Mouse (Mus musculus): ENCODE measurements around the gene 2210408I21Rik. TPM values are rescaled to one million over a fixed set of nuclear protein-coding genes. Genes with fewer than 3 reads are reported as not detected.

Gene 2210408I21Rik
- polyA plus RNA-seq, 1 experiment, result not detected

DNA sequence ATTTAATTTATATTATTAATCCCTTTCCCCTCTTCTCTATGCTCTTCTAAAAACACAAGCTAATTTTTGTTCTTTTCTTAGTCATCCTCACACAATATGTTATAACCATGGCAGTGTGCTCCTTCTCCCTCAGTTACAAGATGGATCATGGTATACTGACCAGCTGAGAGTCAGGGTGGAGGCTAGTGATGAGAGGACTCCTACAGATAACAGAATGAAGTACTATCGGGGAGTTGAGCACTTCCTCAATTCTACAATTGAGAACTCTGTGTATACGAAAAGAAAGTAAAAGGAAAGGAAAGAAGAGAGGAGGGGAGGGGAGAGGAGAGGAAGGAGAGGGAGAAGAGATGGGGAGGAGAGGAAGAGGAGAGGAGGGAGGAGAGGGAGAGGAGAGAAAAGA, 206.8 kb downstream of the 2210408I21Rik start:
- H3K27ac ChIP-seq (ENCODE audit: insufficient read depth, low read depth, low read length), result no peak overlapping the region
- H3K4me3 ChIP-seq (ENCODE audit: insufficient read depth, low read depth, low read length), result no peak overlapping the region
- H3K4me1 ChIP-seq (ENCODE audit: control insufficient read depth, insufficient read depth, low read length), result no peaks in the 10 kb centered on the region
- WGBS, result 85% methylated on average over 2 of the region's 2 CpGs
- TF ChIP-seq CTCF (IDR thresholded peaks at IDR 0.05; ENCODE audit: insufficient read depth, low read depth, low read length), result no peak
- no peak for TF ChIP-seq POLR2A (IDR thresholded peaks at IDR 0.05; ENCODE audit: insufficient read depth, low read depth, low read length)

DNA sequence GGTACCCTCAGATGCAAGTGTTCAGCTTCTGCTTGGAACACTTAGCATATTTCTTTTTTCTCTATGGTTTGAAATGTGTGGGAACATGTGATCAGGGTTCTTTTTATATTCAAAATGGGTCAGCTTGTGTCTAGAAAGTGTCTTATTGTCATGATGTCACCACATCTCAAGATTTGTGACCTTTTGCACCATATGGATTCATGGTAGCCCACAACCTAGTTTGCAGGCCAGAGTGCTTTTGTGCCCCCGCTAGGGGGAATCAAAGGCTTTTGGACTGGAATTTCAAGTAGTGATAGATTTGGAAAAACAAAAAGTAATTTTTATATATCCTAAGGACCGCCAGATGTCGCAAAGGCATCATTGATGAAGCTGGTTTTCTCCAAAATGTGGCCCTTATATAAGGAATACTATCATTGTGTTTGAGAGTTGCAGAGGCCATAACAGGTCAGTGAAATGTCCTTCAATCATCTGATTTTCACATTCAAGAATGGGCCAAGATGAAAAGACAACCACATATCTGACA, 250.2 kb downstream of the 2210408I21Rik start:
- WGBS, result 91% methylated on average over 3 of the region's 3 CpGs

DNA sequence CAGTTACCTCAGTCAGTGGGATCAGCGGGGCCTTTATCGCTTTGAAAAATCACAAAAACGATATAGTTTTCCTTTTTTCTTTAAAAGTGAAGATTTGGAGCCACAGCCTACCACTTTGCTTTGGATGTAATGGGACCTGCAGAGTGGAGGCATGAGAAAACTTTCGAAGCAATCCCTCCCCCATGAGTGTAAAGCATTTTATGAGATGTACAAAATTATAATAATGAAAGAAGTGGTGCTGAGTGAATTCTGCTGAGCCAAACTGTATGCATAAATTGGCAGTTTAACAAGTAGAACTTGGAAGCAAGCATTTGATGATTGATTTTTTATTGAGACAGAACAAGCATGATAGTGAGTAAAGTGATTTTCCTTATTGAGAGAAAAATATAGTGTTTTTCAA, 250.7 kb downstream of the 2210408I21Rik start:
- no peak overlapping the region for H3K4me3 ChIP-seq (ENCODE audit: insufficient read depth, low read depth, low read length)
- no peak overlapping the region for H3K27ac ChIP-seq (ENCODE audit: insufficient read depth, low read depth, low read length)
- H3K4me1 ChIP-seq (ENCODE audit: control insufficient read depth, insufficient read depth, low read length), result no peaks in the 10 kb centered on the region
- TF ChIP-seq CTCF (IDR thresholded peaks at IDR 0.05; ENCODE audit: insufficient read depth, low read depth, low read length) (no peak), POLR2A (IDR thresholded peaks at IDR 0.05; ENCODE audit: insufficient read depth, low read depth, low read length) (no peak)
- WGBS, result 94% methylated on average over 4 of the region's 4 CpGs

More for the DNA sequence above, 250.2 kb downstream of the 2210408I21Rik start:
- H3K4me1 ChIP-seq (ENCODE audit: control insufficient read depth, insufficient read depth, low read length), result no peaks in the 10 kb centered on the region
- H3K4me3 ChIP-seq (ENCODE audit: insufficient read depth, low read depth, low read length), result no peak overlapping the region
- no peak overlapping the region for H3K27ac ChIP-seq (ENCODE audit: insufficient read depth, low read depth, low read length)
- TF ChIP-seq POLR2A (IDR thresholded peaks at IDR 0.05; ENCODE audit: insufficient read depth, low read depth, low read length) (no peak), CTCF (IDR thresholded peaks at IDR 0.05; ENCODE audit: insufficient read depth, low read depth, low read length) (no peak)

DNA sequence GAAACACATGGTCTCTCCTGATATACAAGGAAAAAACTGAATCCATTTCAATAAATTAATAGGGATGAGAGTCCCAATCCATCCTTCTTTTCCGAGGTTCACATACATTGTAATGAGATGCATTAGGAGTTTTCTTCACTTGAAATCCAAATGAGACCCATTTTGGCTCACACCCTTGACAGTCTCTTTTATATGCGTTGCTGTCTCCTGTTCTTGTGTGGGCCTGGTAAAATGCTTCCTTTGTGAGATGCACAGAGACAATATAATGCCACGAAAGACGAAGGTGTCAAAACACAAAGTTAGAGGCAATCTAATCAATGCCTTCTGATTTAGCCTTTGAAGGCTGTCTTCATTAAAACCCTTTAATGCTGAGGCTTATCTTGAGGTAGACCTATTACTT, 252.8 kb downstream of the 2210408I21Rik start:
- 69% methylated on average over 4 of the region's 4 CpGs for WGBS
- H3K27ac ChIP-seq (ENCODE audit: insufficient read depth, low read depth, low read length), result no peak overlapping the region
- no peaks in the 10 kb centered on the region for H3K4me1 ChIP-seq (ENCODE audit: control insufficient read depth, insufficient read depth, low read length)
- TF ChIP-seq POLR2A (IDR thresholded peaks at IDR 0.05; ENCODE audit: insufficient read depth, low read depth, low read length) (no peak), CTCF (IDR thresholded peaks at IDR 0.05; ENCODE audit: insufficient read depth, low read depth, low read length) (no peak)
- H3K4me3 ChIP-seq (ENCODE audit: insufficient read depth, low read depth, low read length), result no peak overlapping the region

DNA sequence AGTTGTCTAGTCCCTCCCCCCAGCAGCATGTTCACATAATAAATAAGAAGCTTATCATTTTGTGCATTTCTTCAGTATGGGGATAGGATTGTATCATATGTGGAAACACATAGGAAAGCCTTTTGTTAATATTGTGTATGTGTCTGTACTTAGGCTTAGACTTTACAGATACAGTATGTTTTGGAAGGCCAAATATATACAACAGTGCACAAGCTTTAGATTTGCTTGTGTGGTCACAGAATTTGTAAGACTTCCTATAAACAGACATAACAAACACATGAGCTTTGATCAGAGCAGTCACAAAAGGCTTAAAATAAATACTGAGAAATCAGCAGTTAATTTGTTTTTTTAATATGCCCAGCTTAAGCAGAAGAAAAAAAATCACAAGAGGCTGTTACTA, 253.9 kb downstream of the 2210408I21Rik start:
- Histone ChIP-seq H3K4me3 (ENCODE audit: insufficient read depth, low read depth, low read length) (no peak overlapping the region), H3K4me1 (ENCODE audit: control insufficient read depth, insufficient read depth, low read length) (no peaks in the 10 kb centered on the region), H3K27ac (ENCODE audit: insufficient read depth, low read depth, low read length) (no peak overlapping the region)
- TF ChIP-seq POLR2A (IDR thresholded peaks at IDR 0.05; ENCODE audit: insufficient read depth, low read depth, low read length) (no peak), CTCF (IDR thresholded peaks at IDR 0.05; ENCODE audit: insufficient read depth, low read depth, low read length) (no peak)

DNA sequence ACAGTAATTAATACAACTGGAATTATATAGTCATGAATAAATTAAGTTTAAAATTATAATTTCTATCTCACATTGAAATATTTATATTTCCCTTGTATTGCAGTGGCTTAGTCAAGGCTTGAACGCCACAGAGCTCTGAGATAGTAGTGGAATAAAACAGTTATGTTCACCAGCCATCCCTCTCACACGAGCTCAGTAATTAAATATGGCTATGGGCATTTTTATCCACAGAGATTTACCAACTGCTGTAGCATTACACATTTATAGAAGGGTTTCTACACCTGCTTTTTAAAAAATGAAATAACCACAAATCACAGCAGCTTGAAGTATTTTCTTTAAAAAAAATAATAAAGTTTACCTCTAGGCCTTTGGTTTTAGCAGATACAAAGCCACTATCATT, 261.0 kb downstream of the 2210408I21Rik start:
- 65% methylated on average over 2 of the region's 2 CpGs for WGBS
- TF ChIP-seq POLR2A (IDR thresholded peaks at IDR 0.05; ENCODE audit: insufficient read depth, low read depth, low read length) (no peak), CTCF (IDR thresholded peaks at IDR 0.05; ENCODE audit: insufficient read depth, low read depth, low read length) (no peak)
- H3K4me3 ChIP-seq (ENCODE audit: insufficient read depth, low read depth, low read length), result no peak overlapping the region
- H3K27ac ChIP-seq (ENCODE audit: insufficient read depth, low read depth, low read length), result no peak overlapping the region
- H3K4me1 ChIP-seq (ENCODE audit: control insufficient read depth, insufficient read depth, low read length), result no peaks in the 10 kb centered on the region

DNA sequence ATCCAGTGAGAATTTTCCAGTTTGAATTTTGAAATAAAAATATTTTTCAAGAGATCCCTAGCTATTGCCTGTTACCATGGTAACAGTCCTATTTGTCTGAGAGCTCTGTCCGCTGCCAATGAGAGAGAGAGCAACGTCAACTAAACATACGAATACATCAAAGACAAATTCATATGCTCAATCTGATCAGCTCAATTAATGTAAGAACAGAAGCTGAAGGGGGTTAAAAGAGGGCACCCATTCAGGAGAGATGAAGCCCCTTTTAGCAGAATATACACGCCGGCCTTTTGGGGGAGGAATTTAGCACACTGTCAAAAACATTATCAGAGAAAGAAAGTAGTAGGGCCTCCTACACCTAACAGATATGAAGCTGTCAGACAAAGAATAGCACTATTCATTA, 261.6 kb downstream of the 2210408I21Rik start:
- 41% methylated on average over 5 of the region's 5 CpGs for WGBS
- no peak overlapping the region for H3K4me3 ChIP-seq (ENCODE audit: insufficient read depth, low read depth, low read length)
- H3K27ac ChIP-seq (ENCODE audit: insufficient read depth, low read depth, low read length), result no peak overlapping the region
- TF ChIP-seq CTCF (IDR thresholded peaks at IDR 0.05; ENCODE audit: insufficient read depth, low read depth, low read length) (no peak), POLR2A (IDR thresholded peaks at IDR 0.05; ENCODE audit: insufficient read depth, low read depth, low read length) (no peak)
- no peaks in the 10 kb centered on the region for H3K4me1 ChIP-seq (ENCODE audit: control insufficient read depth, insufficient read depth, low read length)

DNA sequence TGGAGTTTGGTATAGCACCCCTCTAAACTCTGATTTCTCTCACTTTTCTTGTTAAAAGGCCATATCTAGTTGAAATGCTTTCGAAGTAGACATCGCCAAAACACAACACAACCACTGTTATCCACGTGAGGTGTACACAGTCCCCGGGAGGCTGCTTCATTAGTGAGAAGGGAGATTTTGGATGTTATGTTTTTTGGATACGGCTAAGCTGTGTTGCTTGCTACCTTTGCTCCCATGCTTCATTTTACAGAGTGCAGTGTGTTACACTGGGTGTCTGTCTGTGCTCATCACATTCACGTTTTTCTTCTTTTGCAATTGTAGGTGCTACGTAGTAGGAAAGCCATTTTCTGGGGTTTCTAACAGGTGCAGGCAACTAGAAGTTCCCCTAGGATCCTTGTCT, 262.3 kb downstream of the 2210408I21Rik start:
- Histone ChIP-seq H3K4me1 (ENCODE audit: control insufficient read depth, insufficient read depth, low read length) (no peaks in the 10 kb centered on the region), H3K27ac (ENCODE audit: insufficient read depth, low read depth, low read length) (no peak overlapping the region), H3K4me3 (ENCODE audit: insufficient read depth, low read depth, low read length) (no peak overlapping the region)
- TF ChIP-seq CTCF (IDR thresholded peaks at IDR 0.05; ENCODE audit: insufficient read depth, low read depth, low read length) (no peak), POLR2A (IDR thresholded peaks at IDR 0.05; ENCODE audit: insufficient read depth, low read depth, low read length) (no peak)
- WGBS, result 68% methylated on average over 7 of the region's 7 CpGs

DNA sequence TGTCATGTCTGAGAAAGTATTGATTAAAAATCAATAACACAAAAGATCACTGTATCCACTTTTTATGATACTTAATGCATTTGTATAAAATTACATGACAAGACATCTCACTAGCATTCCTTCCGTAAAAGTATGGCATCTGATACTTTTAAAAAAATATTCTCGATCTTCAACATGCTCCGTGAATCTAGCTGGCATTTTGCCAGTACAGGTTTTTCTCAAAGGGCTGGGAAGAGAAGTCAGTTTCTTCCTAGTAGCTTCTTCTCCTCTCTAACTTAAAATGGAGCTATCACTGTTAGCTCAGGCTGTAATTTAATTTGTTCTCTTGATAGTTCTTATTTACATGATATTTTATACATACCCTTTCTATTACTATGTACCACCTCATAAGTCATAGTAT, 263.1 kb downstream of the 2210408I21Rik start:
- no peak overlapping the region for H3K4me3 ChIP-seq (ENCODE audit: insufficient read depth, low read depth, low read length)
- TF ChIP-seq CTCF (IDR thresholded peaks at IDR 0.05; ENCODE audit: insufficient read depth, low read depth, low read length) (no peak), POLR2A (IDR thresholded peaks at IDR 0.05; ENCODE audit: insufficient read depth, low read depth, low read length) (no peak)
- 70% methylated on average over 3 of the region's 3 CpGs for WGBS
- H3K27ac ChIP-seq (ENCODE audit: insufficient read depth, low read depth, low read length), result no peak overlapping the region
- H3K4me1 ChIP-seq (ENCODE audit: control insufficient read depth, insufficient read depth, low read length), result no peaks in the 10 kb centered on the region

DNA sequence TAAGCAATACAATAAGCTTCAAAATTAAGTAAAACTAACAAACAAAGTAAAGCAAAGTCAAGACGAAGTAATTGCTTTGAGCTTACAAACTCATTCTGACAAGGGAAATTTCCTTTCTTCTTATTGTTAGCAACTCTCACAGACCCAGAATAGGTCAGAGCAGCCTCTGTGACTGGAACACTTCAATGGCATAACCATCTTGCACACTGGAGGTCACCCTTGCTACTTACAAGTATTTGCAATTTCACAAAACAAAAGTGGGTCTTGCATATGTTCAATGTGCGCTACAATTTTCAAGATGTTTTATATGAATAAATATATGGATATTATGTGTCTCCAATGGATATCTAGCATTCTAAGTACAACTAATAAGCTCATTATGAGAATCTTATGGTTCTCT, 265.4 kb downstream of the 2210408I21Rik start:
- Histone ChIP-seq H3K27ac (ENCODE audit: insufficient read depth, low read depth, low read length) (no peak overlapping the region), H3K4me3 (ENCODE audit: insufficient read depth, low read depth, low read length) (no peak overlapping the region), H3K4me1 (ENCODE audit: control insufficient read depth, insufficient read depth, low read length) (no peaks in the 10 kb centered on the region)
- TF ChIP-seq POLR2A (IDR thresholded peaks at IDR 0.05; ENCODE audit: insufficient read depth, low read depth, low read length) (no peak), CTCF (IDR thresholded peaks at IDR 0.05; ENCODE audit: insufficient read depth, low read depth, low read length) (no peak)
- WGBS, result 55% methylated on average over 2 of the region's 2 CpGs
